Mouse (Mus musculus): ENCODE data around the gene Vat1.
"Not testable (repeated sequence)": the region's sequence is repeated elsewhere in the genome, so short reads cannot be mapped to it uniquely, and the experiment has no call there.

The Vat1 gene

DNA sequence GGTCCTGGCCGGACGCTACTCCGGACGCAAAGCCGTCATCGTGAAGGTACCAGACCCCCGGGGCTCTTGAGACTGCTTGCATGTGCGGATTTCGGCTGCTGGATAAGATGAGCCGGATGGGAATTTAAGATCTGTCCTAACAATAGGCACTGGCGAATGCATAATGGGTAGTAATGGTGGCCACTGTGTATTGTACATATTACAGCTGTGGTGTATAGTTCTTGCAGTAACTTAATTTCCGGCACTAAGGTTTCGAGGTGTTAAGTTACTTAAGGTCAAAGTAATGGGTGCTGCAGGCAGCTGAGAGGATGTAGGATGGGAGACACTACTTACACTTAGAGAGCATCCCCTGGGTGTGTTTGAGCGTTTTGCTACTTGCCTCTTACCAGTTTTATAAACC is 23.3 kb downstream of the Vat1 start:
- no peak for DNase-seq (ENCODE audit: low read depth in 1 of 2, low spot score in 2 of 2)

DNA sequence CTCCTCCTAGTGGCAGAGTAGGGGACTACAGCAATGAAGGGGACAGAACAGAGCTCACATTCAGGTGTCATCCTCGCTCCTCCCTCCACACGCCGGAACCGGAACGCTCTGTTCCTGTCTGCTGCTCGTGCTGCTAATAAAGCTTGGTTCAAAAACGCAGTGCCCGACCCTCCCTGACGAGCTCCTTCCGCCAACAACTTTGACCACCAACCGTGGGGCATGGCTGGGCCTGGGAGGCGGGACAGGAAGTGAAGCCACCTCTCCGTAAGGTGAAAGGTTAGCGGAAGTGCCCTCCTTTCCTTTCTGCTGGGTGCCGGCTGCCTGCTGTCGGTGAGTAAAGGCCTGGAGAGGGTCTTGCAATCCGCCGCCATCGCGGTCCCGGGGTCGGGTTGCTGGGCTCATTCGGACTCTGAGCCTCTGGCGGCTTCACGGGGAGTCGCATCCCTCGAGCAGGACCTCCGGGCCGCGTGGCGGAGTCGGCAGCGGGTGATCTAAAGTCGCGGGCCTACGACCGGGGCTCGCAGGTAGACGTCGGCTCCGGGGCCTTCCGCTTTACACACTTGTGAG is 23.8 kb downstream of the Vat1 start, which contains the start of gene Rpl27:
Gene Rpl27, plus strand, starts transcription at position 172 of the 567 bp plus-strand sequence.
- DNase-seq (ENCODE audit: low read depth in 1 of 2, low spot score in 2 of 2): peak; percentile 93 to 96

DNA sequence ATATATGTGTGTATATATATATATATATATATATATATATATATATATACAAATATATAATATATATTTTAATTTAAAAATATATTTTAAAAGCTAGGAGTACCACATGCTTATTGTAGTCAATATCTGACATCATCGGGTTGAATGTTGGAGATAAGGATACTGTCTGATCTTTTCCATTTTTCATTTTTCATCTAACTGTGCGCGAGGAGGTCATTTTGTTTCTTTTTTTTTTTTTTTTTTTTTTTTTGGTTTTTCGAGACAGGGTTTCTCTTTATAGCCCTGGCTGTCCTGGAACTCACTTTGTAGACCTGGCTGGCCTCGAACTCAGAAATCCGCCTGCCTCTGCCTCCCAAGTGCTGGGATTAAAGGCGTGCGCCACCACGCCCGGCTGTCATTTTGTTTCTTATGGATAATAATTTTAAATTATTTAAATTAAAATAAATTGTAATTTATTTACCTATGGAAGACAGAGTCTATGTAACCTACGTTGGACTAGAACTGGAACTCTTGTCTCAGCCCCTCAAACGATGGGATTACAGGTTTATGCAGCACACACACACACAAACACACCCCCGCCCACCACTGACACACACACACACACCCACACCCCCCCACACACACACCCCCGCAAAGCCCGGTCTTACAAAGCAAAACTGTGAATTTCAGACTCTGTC is 24.4 kb downstream of the Vat1 start:
- DNase-seq (ENCODE audit: low read depth in 1 of 2, low spot score in 2 of 2): not testable (repeated sequence)

DNA sequence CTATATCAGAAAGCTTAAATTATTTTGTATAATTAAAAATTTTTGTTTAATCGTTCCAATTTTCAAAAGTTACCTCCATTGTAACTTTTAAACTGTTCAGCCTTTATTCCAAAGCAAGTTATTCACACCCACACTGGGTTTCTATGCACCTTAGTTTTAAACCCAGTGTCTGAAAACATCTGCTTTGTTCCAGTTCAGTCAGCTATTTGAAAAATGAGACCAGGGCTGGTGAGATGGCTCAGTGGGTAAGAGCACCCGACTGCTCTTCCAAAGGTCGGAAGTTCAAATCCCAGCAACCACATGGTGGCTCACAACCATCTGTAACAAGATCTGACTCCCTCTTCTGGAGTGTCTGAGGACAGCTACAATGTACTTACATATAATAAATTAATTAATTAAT is 28.0 kb downstream of the Vat1 start:
- not testable (repeated sequence) for DNase-seq (ENCODE audit: low read depth in 1 of 2, low spot score in 2 of 2)

DNA sequence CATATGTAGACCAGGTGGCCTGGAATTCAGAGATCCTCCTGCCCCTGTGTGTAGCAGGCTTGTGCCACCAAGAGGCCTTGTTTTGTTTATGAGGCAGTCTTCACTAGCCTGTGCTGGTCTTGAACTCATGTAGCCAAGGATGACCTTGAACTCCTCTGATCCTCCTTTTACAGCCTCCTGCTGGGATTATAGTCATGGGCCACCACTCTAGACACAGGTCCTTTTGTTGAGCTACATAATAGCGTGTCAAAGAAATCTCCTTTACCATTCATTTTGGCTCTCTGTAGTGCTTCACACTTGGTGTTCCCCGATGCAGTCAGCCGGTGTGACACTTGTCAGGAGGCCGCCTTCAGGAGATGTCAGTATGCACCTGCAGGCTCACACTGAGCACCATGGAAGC is 29.1 kb downstream of the Vat1 start:
- no peak for DNase-seq (ENCODE audit: low read depth in 1 of 2, low spot score in 2 of 2)

DNA sequence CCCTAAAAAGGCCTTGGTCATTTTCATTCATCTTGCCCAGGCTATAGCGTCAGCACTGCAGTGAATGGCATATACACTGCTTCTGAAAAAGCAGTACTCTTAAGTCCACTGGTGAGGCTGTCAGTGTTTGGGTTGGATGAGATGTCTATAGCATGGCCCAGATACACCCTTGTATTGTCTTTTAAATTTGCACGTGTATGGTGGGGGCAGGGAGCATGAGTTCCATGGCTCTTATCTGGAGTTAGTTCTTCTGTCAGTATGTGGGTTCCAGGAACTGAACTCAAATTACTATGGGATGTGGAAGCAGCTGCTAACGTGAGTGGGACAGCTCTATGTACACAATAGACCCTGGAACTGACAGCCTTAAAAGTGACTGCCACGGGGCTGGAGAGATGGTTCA is 30.2 kb downstream of the Vat1 start:
- DNase-seq (ENCODE audit: low read depth in 1 of 2, low spot score in 2 of 2): no peak

DNA sequence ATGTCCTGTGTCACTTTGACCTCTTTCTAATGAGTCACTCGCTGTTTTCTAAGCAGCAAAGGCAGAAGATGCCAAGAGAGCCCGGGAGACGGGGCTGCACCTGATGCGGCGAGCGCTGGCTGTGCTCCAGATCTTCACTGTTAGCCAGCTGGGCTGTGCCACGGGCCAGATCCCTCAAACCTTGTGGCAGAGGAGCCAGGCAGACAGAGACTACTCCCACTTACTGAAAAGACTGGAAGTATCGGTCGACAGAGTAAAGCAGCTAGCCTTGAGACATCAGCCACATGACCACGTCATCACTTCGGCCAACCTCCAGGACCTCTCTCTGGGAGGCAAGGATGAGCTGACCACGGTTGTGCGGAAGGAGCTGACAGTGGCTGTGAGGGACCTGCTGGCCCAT is 32.6 kb downstream of the Vat1 start:
- DNase-seq (ENCODE audit: low read depth in 1 of 2, low spot score in 2 of 2): no peak

DNA sequence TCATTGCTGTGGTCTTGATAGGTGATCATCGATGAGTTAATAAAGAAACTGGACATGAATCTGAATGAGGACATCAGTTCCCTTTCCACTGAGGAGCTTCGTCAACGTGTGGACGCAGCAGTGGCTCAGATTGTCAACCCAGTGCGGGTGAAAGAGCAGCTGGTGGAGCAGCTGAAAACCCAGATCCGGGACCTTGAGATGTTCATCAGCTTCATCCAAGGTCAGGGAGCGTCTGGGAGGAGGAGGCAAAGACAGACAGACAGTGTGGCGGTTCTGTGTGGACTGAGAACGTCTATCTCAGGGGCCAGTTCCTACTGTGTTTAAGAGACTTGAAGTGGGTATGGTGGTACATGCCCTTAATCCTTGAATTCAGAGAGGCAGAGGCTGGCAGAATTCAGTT is 34.7 kb downstream of the Vat1 start:
- no peak for DNase-seq (ENCODE audit: low read depth in 1 of 2, low spot score in 2 of 2)

DNA sequence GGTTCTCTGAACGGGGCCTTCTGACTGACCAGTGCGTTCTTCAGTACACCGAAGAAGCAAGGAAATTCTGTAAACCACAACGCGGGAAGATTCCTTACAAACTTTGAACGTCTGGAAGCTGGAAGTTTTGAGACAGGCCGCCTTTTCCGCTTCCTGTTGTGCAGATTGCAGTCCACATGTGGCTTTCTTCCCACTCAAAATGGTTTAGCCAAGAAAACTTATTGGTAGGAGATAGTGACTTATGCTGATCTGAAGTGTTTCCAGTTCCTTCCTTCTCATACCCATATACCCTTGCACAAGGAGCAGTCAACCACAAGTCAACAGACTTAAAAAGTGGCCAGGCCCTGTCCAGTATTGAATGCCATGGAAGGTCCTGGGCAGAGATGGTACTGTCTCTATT is 39.9 kb downstream of the Vat1 start:
- no peak for DNase-seq (ENCODE audit: low read depth in 1 of 2, low spot score in 2 of 2)

DNA sequence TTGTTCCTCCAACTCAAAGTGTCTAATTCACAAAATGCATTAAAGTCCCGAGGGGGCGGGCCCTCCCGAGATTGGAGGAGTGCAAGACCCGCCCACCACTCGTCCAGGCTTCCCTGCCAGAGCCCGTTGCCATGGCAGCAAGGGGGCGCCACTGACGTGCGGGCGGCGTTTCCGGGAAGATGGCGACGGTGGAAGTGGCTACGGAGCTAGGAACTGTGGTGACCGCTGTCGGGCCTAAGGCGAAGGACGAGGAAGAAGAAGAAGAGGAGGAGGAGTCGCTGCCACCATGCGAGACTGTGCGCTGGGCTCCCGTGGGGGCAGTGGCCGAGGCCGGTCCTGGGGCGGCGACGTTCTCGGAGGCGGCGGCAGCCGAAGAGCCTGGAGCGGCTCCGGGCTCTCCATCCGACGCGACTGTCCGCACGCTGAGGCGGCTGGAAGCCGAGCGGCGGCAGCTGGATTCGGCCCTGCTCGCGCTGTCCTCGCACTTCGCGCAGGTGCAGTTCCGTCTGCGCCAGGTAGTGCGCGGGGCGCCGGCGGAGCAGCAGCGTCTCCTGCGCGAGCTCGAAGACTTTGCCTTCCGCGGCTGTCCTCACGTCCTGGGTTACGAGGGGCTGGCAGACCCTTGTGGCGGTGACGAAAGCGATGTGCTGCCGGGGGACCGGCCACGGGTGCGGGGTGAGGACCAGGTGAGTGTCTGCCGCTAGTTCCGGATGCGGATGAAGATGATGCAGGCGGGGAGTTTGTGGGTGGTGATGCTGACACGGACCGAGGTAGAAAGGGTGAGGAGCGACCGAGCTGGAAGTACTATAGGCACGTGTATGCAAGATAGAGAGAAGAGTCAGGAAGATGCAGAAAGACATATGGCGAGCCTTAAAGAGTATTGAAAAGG is 40.9 kb downstream of the Vat1 start, which contains the start of the genes Rundc1 and Ptges3l:
Gene Rundc1, plus strand, starts transcription at position 161 of the 889 bp plus-strand sequence.
Gene Ptges3l, minus strand, starts transcription at position 409 of the 889 bp plus-strand sequence.
- DNase-seq (ENCODE audit: low read depth in 1 of 2, low spot score in 2 of 2): peak; percentile 94 to 97

DNA sequence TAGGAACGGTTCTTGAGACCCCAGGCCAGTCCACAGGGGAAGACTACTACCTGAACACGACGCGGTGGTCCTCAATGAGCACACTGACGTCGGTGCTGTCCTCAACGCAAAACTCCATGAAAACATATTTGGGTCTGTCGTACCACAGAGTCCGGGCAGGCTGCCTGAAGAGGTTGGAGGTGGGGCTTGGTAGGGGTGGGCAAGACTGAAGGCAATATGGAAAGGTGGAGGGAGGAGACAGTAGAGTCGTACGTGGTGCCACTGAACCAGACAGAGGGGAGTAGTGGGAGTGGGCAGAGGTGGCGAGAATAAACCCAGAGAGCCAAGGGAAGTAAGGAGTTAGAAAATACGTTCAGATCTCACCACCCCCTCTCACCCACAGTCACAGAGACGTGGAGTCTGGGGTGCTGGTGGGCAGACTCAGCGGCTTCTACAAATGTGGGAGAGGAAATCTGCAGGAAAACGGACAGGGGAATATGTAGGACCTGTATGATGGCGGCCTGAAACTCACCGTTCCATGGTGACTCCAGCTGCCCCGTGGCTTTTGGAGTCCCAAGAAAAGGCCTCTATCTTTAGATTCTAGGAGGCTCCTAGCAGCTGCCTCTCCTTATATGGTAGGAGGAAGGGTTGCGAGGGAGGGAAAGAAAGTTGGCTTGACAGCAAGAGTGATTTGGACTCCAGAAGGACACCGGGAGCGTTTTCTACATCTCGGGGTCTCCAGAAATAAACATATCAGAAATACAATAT is 41.8 kb downstream of the Vat1 start, which contains the start of gene Gm27029:
Gene Gm27029, minus strand, starts transcription at position 692 of the 747 bp plus-strand sequence.
- no peak for DNase-seq (ENCODE audit: low read depth in 1 of 2, low spot score in 2 of 2)

DNA sequence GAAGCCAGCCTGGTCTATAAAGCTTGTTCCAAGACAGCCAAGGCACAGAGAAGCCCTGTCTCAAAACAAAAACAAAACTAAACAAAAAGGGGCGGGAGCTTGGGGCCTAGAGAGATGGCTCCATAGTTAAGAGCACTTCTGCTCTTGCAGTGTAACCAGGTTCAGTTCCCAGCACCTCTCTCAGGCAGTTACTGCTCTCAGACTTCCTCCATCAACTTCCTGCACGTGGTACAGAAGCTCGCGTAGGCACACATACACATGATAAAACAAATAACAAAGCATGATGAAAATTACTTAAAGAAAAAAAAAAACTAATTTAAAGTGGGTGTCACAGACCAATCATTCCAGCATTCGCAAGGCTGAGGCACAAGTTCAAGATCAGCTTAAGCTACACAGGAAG is 45.9 kb downstream of the Vat1 start:
- no peak for DNase-seq (ENCODE audit: low read depth in 1 of 2, low spot score in 2 of 2)

DNA sequence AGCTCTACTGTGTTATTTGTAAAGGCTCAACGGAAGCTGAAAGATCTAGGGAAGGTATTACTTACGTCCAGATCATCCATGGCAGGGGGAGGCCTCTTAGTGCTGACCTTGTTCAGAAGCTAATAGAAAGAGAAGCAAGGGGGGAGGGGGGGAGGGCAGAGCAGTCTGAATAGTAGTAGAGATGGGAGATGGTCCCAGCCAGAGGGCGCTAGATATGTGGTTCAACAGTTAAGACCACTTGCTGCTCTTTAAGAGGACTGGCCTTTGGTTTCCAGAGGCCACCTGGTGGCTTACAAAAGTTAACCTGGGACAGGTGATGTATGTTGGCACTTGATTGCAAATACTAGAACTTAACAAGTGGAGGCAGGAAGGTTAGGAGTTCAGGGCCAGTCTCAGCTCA is 46.4 kb downstream of the Vat1 start:
- no peak for DNase-seq (ENCODE audit: low read depth in 1 of 2, low spot score in 2 of 2)

DNA sequence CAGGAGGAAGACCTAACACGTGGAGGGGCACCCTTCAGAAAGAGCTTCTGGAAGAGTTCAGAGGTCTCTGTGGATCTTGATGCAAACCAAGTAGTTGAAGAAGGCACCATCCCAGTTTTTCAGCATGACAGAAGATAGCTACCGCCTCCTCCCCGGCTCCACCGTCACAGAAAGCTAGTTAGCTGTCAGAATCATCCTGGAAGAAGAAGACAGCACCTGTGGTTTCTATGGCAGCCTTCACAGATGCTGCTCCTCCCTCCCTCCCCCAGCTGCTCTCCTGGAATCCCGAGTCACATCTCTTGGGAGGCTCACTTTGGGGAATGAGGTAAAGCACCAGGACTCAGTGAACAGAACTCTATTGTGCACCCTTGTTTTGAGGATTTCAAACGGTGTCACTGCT is 47.0 kb downstream of the Vat1 start:
- no peak for DNase-seq (ENCODE audit: low read depth in 1 of 2, low spot score in 2 of 2)

DNA sequence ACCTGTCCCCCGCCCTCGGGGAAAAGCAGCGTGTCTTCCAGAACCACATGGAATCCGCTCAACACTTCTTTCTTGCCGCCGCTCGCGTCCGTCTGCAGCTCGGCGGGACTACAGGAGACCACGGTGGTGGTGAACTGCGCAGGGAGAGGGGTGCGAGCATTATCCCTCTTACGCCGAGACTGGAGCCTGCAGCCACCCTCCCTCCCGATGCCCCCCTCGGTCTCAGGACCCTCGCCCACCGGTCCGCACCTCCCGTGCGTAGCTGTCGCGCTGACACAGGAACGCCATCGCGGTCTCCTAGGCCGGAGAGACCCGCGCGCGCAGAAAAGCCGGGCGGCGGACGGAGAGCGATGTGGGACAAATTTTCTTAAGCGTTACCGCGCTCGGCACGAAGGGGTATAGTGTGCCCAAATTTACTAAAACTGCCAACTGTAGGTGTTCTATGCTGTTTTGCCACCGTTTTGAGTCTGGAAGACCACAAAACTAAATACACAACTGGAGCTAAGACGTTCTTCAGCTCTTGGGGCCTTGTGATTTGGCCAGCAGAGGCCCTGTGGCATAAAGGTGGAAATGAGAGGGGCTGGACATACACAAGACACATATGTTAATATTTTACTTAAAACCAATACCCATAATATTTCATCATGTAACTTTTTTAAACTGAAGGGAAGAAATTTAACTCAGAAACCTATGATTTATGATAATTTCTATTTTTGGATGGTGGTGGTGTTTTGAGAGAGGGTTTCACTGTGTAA is 48.8 kb downstream of the Vat1 start, which contains the start of gene Aarsd1:
Gene Aarsd1, minus strand, starts transcription at position 515 of the 755 bp plus-strand sequence.
- peak in 1 of 2 experiments; percentile 66 for DNase-seq (ENCODE audit: low read depth in 1 of 2, low spot score in 2 of 2)

DNA sequence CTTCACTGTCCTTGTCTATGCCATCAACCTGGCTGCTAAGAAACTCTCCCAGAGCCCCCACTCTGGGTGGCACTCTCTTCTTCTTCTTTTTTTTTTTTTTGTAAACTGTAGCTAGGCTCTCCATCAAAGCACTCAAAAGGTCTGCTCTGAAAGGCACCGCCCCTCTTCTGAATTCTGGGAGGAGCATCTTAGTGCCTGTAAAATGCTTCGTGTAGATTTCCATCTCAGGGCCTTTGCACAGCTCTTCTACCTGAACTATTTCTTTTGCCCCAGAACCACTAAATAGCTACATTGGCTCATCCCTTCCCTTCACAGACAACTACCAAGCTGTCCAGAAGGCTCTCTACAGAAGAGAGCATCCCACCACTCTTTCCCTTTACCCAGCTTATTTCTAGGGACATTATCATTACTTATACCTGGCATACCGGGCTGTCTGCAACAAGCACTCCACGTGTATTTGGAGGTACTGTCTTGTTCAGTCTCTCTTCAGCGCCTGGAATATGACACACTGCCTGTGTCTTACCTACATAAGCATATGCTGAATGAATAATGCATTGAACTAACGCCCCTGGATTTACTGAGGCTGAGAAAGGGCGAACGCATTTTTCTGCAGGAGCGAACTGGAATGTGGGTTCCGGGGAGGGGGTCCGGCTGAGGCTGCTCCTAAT is 49.5 kb downstream of the Vat1 start:
- no peak for DNase-seq (ENCODE audit: low read depth in 1 of 2, low spot score in 2 of 2)

DNA sequence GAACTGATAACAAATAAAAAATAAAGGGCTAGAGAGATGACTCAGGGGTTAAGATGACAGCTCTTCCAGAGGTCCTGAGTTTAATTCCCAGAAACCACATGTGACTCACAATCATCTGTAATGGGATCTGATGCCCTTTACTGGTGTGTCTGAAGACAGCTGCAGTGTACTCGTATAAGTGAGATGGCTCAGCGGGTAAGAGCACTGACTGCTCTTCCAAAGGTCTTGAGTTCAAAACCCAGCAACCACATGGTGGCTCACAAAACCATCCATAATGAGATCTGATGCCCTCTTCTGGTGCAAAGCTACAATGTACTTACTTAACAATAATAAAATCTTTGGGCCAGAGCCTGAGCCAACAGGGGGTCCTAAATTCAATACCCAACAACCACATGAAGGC is 50.7 kb downstream of the Vat1 start:
- no peak for DNase-seq (ENCODE audit: low read depth in 1 of 2, low spot score in 2 of 2)
